Mouse (Mus musculus) hindbrain, embryonic 11.5 days (tissue): ENCODE measurements at regions not wholly inside any gene's neighbourhood (a gene's known extent, or its start where the extent isn't known, plus 50 kb on each side); places are given as distances from the start of the nearest gene placed in this dataset.

ENCODE experiments used
- ATAC-seq: fragments of 200-750 bp; cut with Nextera tagmentation; 2 replicates; pipeline ENCODE4 v1.8.0; 2017; ENCODE audit warnings: mild to moderate bottlenecking, moderate TSS enrichment, moderate library complexity; ENCODE audit not compliant: low FRiP score
- DNase-seq: peaks from one replicate; pipeline ENCODE4 v3.0.0-alpha.2; 2015; ENCODE audit warnings: low spot score
- H3K27ac ChIP-seq: fragments of 300-500 bp; sonication (generic); 2 replicates; pipeline ENCODE4 v1.5.1; 2014; ENCODE audit warnings: mild to moderate bottlenecking, low read depth, low read length
- H3K27me3 ChIP-seq: fragments of 300-500 bp; sonication (generic); 2 replicates; pipeline ENCODE4 v1.6.1; 2014; ENCODE audit warnings: mild to moderate bottlenecking, low read length, moderate library complexity, mixed read lengths; ENCODE audit not compliant: control insufficient read depth, insufficient read depth
- H3K36me3 ChIP-seq: fragments of 300-500 bp; sonication (generic); 2 replicates; pipeline ENCODE4 v1.6.1; 2014; ENCODE audit warnings: mild to moderate bottlenecking, low read length, moderate library complexity, mixed read lengths; ENCODE audit not compliant: control insufficient read depth, insufficient read depth
- H3K4me1 ChIP-seq: fragments of 300-500 bp; sonication (generic); replicated peaks from 2 replicates; pipeline ENCODE4 v1.6.1; 2014; ENCODE audit warnings: low read length, mixed read lengths; ENCODE audit not compliant: control insufficient read depth, insufficient read depth
- H3K4me2 ChIP-seq: fragments of 300-500 bp; sonication (generic); replicated peaks from 2 replicates; pipeline ENCODE4 v1.6.1; 2014; ENCODE audit warnings: mild to moderate bottlenecking, low read depth, low read length
- H3K4me3 ChIP-seq: fragments of 300-500 bp; sonication (generic); 2 replicates; pipeline ENCODE4 v1.5.1; 2014; ENCODE audit warnings: low read depth, low read length
- H3K9ac ChIP-seq: fragments of 300-500 bp; sonication (generic); 2 replicates; pipeline ENCODE4 v1.6.1; 2014; ENCODE audit warnings: low read depth, low read length
- H3K9me3 ChIP-seq: fragments of 300-500 bp; sonication (generic); 2 replicates; pipeline ENCODE4 v1.6.1; 2016; ENCODE audit warnings: low read length; ENCODE audit not compliant: control insufficient read depth
- WGBS: fragments of 180-500 bp; shearing (Covaris S2); extraction: QIAGEN DNeasy Blood & Tissue Kit; methylation state at CpG from one replicate; pipeline ENCODE4 v1.1.7; 2014; 5-methylcytosine and 5-hydroxymethylcytosine counted together

- no peaks in the 10 kb centered on the region for H3K27me3 ChIP-seq
- H3K4me2 ChIP-seq, result no peak overlapping the region
- H3K4me1 ChIP-seq, result no peaks in the 10 kb centered on the region
- no peak for ATAC-seq
- no peak overlapping the region for H3K4me3 ChIP-seq
- H3K9ac ChIP-seq, result no peak overlapping the region
- H3K9me3 ChIP-seq, result no peaks in the 10 kb centered on the region
- no peak for DNase-seq
- no peaks in the 10 kb centered on the region for H3K36me3 ChIP-seq
- no peak overlapping the region for H3K27ac ChIP-seq
- 70% methylated on average over 3 of the region's 3 CpGs for WGBS
These were observed 138.1 kb upstream of the Gm11114 start for GRCm38 (mm10) chr9:85174431-85174830.

- H3K4me3 ChIP-seq, result no peak overlapping the region
- H3K4me2 ChIP-seq, result no peak overlapping the region
- no peak for ATAC-seq
- H3K27me3 ChIP-seq, result no peaks in the 10 kb centered on the region
- H3K9me3 ChIP-seq, result no peaks in the 10 kb centered on the region
- no peak overlapping the region for H3K9ac ChIP-seq
- DNase-seq, result no peak
- no peak overlapping the region for H3K27ac ChIP-seq
- no peaks in the 10 kb centered on the region for H3K36me3 ChIP-seq
- no peaks in the 10 kb centered on the region for H3K4me1 ChIP-seq
- 85% methylated on average over 3 of the region's 3 CpGs for WGBS
These were observed 111.4 kb upstream of the Gm11114 start for GRCm38 (mm10) chr9:85201202-85201601.

GRCm38 (mm10) chr9:85224870-85225269 lies 87.7 kb upstream of the Gm11114 start:
- DNase-seq (no peak), ATAC-seq (no peak)
- Histone ChIP-seq H3K4me1 (no peaks in the 10 kb centered on the region), H3K27ac (no peak overlapping the region), H3K9me3 (no peaks in the 10 kb centered on the region), H3K27me3 (no peaks in the 10 kb centered on the region), H3K36me3 (no peaks in the 10 kb centered on the region), H3K4me3 (no peak overlapping the region), H3K4me2 (no peak overlapping the region), H3K9ac (no peak overlapping the region)
- WGBS, result 83% methylated on average over 3 of the region's 3 CpGs
